Mouse (Mus musculus): Measurements from ENCODE around the gene Capza2. TPM values are rescaled to one million over a fixed set of nuclear protein-coding genes. Genes with fewer than 3 reads are reported as not detected.
"Not testable (repeated sequence)": the region's sequence is repeated elsewhere in the genome, so short reads cannot be mapped to it uniquely, and the experiment has no call there.

Gene Capza2
- polyA plus RNA-seq, 1 experiment from 2014 or later = 225 TPM

DNA sequence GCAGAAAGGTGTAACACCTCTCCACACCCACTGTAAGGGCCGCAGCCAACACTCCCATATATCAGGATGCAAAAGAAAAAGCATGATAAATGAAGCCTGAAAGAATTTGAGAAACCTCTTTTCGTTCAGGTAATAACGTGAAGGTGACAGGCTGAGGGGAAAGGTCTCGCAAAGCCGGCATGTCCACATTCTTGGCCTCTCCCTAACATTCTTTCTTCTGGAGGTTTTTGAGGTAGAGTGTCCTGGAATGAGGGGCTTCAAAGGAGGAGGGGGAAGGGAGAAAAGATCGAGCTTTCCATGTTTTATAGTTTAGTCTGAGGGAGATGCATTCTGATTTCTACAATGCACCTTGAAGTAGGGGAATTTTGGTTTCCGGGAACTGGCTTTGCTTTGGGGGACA is 56.6 kb downstream of the Capza2 start, which contains the start of gene St7:
Gene St7 (plus strand): TSS at position 287 of the 400 bp plus-strand sequence.
- Histone ChIP-seq H3K9me3 (ENCODE audit: control insufficient read depth, low read length) (no peaks in the 10 kb centered on the region), H3K4me2 (ENCODE audit: low read length) (peak within 1 kb of the TSS; percentile 66), H3K27me3 (replicated peaks; ENCODE audit: control insufficient read depth, insufficient read depth, low read length) (no peaks in the 10 kb centered on the region), H3K36me3 (ENCODE audit: control insufficient read depth, insufficient read depth, low read length) (no peaks in the 10 kb centered on the region), H3K27ac (ENCODE audit: low read depth) (peak within 1 kb of the TSS; percentile 96), H3K4me3 (ENCODE audit: low read depth, low read length) (peak within 1 kb of the TSS; percentile 74), H3K4me1 (replicated peaks; ENCODE audit: control insufficient read depth, insufficient read depth, low read length) (peaks cover 9% of the 10 kb centered on the region; the same call in 1 of the 2 replicates), H3K9ac (ENCODE audit: low read length) (peak within 1 kb of the TSS; percentile 91)
- ATAC-seq (replicated peaks; ENCODE audit: low FRiP score, low TSS enrichment, low read depth) = no peak
- no peak for DNase-seq (ENCODE audit: low spot score)
- 59% methylated on average over 7 of the region's 7 CpGs for WGBS

DNA sequence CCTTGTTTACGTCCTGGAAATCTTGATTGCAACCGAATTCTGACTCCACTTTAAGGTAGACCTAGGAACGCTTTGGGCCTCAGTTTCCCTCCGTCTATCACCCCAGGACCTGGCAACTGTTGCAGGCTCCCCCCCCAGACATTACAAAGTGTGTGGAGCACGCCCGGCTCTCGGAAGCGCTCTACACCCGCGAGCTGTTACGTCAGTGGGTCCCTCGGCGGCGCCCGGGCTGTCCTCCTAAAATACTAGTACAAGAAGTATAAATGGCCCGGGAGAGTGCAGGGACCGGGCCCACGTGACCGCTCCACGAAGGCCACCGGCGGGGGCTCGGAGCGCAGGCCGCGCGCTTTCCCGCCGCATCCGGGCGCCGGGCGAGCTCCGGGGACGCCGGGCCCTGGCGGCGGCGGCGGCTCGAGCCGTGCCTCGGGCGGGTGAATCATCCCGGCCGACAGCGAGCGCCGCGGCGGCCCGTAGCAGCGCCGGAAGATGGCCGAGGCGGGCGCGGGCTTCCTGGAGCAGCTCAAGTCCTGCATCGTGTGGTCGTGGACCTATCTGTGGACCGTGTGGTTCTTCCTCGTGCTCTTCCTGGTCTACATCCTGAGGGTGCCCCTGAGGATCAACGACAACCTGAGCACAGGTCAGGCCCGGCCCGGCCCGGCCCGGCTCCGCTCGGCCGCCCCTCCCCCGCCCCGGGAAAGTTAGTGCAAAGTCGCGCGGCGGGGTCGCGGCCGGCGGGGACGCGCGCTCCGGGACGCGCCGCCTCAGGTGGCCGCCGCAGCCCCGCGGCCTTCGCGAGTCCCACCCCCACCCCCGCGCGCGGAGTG is 57.9 kb downstream of the Capza2 start:
- peak; percentile 88 for ATAC-seq (replicated peaks; ENCODE audit: low FRiP score, low TSS enrichment, low read depth)
- under 1% methylated on average over 87 of the region's 97 CpGs for WGBS

GRCm38 (mm10) chr6:17694550-17694951 is 58.5 kb downstream of the Capza2 start:
- DNase-seq (ENCODE audit: low spot score) (peak; percentile 88), ATAC-seq (replicated peaks; ENCODE audit: low FRiP score, low TSS enrichment, low read depth) (peak; percentile 85)
- peak overlapping the region; percentile 74 for H3K4me3 ChIP-seq (ENCODE audit: low read depth, low read length)
- peaks cover 9% of the 10 kb centered on the region; the same call in 1 of the 2 replicates for H3K4me1 ChIP-seq (replicated peaks; ENCODE audit: control insufficient read depth, insufficient read depth, low read length)
- peak overlapping the region; percentile 66 for H3K4me2 ChIP-seq (ENCODE audit: low read length)
- H3K36me3 ChIP-seq (ENCODE audit: control insufficient read depth, insufficient read depth, low read length) = no peaks in the 10 kb centered on the region
- WGBS = under 1% methylated on average over 44 of the region's 46 CpGs
- H3K9ac ChIP-seq (ENCODE audit: low read length) = peak overlapping the region; percentile 91
- H3K27me3 ChIP-seq (replicated peaks; ENCODE audit: control insufficient read depth, insufficient read depth, low read length) = no peaks in the 10 kb centered on the region
- H3K9me3 ChIP-seq (ENCODE audit: control insufficient read depth, low read length) = no peaks in the 10 kb centered on the region
- H3K27ac ChIP-seq (ENCODE audit: low read depth) = peak overlapping the region; percentile 96

More for the DNA sequence above, 57.9 kb downstream of the Capza2 start:
- Histone ChIP-seq H3K9ac (ENCODE audit: low read length) (peak overlapping the region; percentile 91), H3K4me2 (ENCODE audit: low read length) (peak overlapping the region; percentile 66), H3K27me3 (replicated peaks; ENCODE audit: control insufficient read depth, insufficient read depth, low read length) (no peaks in the 10 kb centered on the region), H3K4me1 (replicated peaks; ENCODE audit: control insufficient read depth, insufficient read depth, low read length) (peaks cover 9% of the 10 kb centered on the region; the same call in 1 of the 2 replicates), H3K36me3 (ENCODE audit: control insufficient read depth, insufficient read depth, low read length) (no peaks in the 10 kb centered on the region), H3K9me3 (ENCODE audit: control insufficient read depth, low read length) (no peaks in the 10 kb centered on the region), H3K4me3 (ENCODE audit: low read depth, low read length) (peak overlapping the region; percentile 74), H3K27ac (ENCODE audit: low read depth) (peak overlapping the region; percentile 96)
- DNase-seq (ENCODE audit: low spot score) = peak; percentile 87

DNA sequence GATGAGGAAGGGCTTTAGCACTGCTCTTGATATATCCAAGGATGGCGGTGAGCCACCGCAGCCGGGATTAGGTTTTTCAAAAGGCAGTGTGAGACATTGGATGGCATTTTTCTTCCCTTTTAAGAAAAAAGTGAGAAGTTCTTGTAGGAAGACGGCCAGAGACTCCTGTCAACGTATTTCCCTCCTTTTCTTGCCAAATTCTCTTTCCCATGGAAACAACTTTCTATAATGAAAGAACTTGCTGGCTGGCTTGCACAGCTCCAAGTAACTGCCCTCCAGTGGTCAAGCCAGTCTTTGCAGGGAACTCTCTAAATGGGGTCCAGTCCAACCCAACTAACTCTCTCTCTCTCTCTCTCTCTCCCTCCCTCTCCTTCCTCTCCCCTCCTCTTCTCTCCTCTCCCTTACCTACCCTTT is 60.3 kb downstream of the Capza2 start:
- no peak for ATAC-seq (replicated peaks; ENCODE audit: low FRiP score, low TSS enrichment, low read depth)
- H3K36me3 ChIP-seq (ENCODE audit: control insufficient read depth, insufficient read depth, low read length) = no peaks in the 10 kb centered on the region

DNA sequence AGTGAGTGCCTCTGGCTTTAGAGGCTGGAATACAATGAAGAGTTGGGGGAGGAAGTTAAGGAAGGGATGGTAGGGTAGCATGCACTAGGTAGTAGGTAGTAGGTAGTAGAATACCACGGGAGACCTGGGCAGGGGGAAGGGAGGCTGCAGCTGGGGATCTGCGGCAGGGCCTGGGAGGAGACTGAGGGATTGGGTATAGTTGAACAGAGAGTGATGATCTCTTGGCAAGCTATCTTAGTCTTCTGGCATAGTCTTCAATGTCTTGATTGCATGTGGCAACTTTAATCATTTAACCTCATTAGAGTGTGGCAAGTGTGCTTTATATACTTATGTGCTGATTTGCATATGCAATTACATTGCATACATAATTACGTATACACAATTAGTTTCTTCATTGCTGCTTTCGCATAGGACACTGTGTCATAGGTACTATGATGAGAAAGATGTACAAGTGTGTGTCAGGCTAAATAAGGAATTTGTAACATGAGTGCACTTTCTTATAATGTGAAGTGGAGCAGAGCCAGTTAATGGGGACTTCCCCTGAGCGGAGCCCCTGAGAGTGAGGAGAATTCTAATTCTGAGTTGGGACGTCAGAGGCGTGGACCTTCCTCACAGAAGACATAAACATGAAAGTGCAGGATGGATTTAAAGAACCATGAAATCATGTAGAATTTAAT is 65.0 kb downstream of the Capza2 start:
- no peak overlapping the region for H3K27ac ChIP-seq (ENCODE audit: low read depth)
- no peaks in the 10 kb centered on the region for H3K36me3 ChIP-seq (ENCODE audit: control insufficient read depth, insufficient read depth, low read length)
- 0 out of 2 replicates have a peak, but pooled peaks cover 2% of the 10 kb centered on the region for H3K4me1 ChIP-seq (replicated peaks; ENCODE audit: control insufficient read depth, insufficient read depth, low read length)
- no peak for ATAC-seq (replicated peaks; ENCODE audit: low FRiP score, low TSS enrichment, low read depth)
- H3K9ac ChIP-seq (ENCODE audit: low read length) = no peak overlapping the region
- WGBS = 63% methylated on average over 7 of the region's 7 CpGs
- H3K4me3 ChIP-seq (ENCODE audit: low read depth, low read length) = no peak overlapping the region
- no peak overlapping the region for H3K4me2 ChIP-seq (ENCODE audit: low read length)
- no peaks in the 10 kb centered on the region for H3K9me3 ChIP-seq (ENCODE audit: control insufficient read depth, low read length)
- no peak for DNase-seq (ENCODE audit: low spot score)
- no peaks in the 10 kb centered on the region for H3K27me3 ChIP-seq (replicated peaks; ENCODE audit: control insufficient read depth, insufficient read depth, low read length)

More for the DNA sequence above, 60.3 kb downstream of the Capza2 start:
- Histone ChIP-seq H3K4me1 (replicated peaks; ENCODE audit: control insufficient read depth, insufficient read depth, low read length) (peaks cover 9% of the 10 kb centered on the region; the same call in 1 of the 2 replicates), H3K4me3 (ENCODE audit: low read depth, low read length) (no peak overlapping the region), H3K4me2 (ENCODE audit: low read length) (no peak overlapping the region; the same call in 1 of the 2 replicates), H3K27ac (ENCODE audit: low read depth) (no peak overlapping the region), H3K9me3 (ENCODE audit: control insufficient read depth, low read length) (no peaks in the 10 kb centered on the region), H3K9ac (ENCODE audit: low read length) (no peak overlapping the region), H3K27me3 (replicated peaks; ENCODE audit: control insufficient read depth, insufficient read depth, low read length) (no peaks in the 10 kb centered on the region)
- peak; percentile 67 for DNase-seq (ENCODE audit: low spot score)
- 49% methylated on average over 5 of the region's 5 CpGs for WGBS

DNA sequence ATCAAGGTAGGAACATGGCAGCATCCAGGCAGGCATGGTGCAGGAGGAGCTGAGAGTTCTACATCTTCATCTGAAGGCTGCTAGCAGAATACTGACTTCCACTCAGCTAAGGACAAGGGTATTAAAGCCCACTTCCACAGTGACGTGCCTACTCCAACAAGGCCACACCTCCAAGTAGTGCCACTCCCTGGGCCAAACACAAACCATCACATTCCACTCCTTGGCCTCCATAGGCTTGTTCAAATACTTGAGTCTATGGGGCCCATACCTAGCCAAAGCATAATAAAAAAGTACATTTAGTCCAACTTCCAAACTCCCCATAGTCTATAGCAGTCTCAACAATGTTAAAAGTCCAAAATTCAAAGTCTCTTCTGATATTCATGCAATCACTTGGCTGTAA is 68.0 kb downstream of the Capza2 start:
- H3K9ac ChIP-seq (ENCODE audit: low read length); H3K27ac ChIP-seq (ENCODE audit: low read depth); H3K4me3 ChIP-seq (ENCODE audit: low read depth, low read length); DNase-seq (ENCODE audit: low spot score); H3K27me3 ChIP-seq (replicated peaks; ENCODE audit: control insufficient read depth, insufficient read depth, low read length); H3K9me3 ChIP-seq (ENCODE audit: control insufficient read depth, low read length); H3K36me3 ChIP-seq (ENCODE audit: control insufficient read depth, insufficient read depth, low read length); ATAC-seq (replicated peaks; ENCODE audit: low FRiP score, low TSS enrichment, low read depth); H3K4me1 ChIP-seq (replicated peaks; ENCODE audit: control insufficient read depth, insufficient read depth, low read length); H3K4me2 ChIP-seq (ENCODE audit: low read length): not testable (repeated sequence)
- WGBS = 90% methylated on average over 1 of the region's 1 CpGs

GRCm38 (mm10) chr6:17705973-17706372 is 69.9 kb downstream of the Capza2 start:
- Histone ChIP-seq H3K4me1 (replicated peaks; ENCODE audit: control insufficient read depth, insufficient read depth, low read length) (no peaks in the 10 kb centered on the region), H3K9me3 (ENCODE audit: control insufficient read depth, low read length) (no peaks in the 10 kb centered on the region), H3K4me3 (ENCODE audit: low read depth, low read length) (no peak overlapping the region), H3K9ac (ENCODE audit: low read length) (no peak overlapping the region), H3K27me3 (replicated peaks; ENCODE audit: control insufficient read depth, insufficient read depth, low read length) (no peaks in the 10 kb centered on the region), H3K27ac (ENCODE audit: low read depth) (no peak overlapping the region), H3K4me2 (ENCODE audit: low read length) (no peak overlapping the region), H3K36me3 (ENCODE audit: control insufficient read depth, insufficient read depth, low read length) (no peaks in the 10 kb centered on the region)
- ATAC-seq (replicated peaks; ENCODE audit: low FRiP score, low TSS enrichment, low read depth) (no peak), DNase-seq (ENCODE audit: low spot score) (no peak)
- 96% methylated on average over 3 of the region's 3 CpGs for WGBS
